Mouse (Mus musculus) splenic B cell, adult 2 months (primary cell): ENCODE data around the gene Rad23a.
"Not testable (repeated sequence)": the region's sequence is repeated elsewhere in the genome, so short reads cannot be mapped to it uniquely, and the experiment has no call there.

Experiments
- DNase-seq: peaks from one replicate; pipeline ENCODE4 v3.0.0-alpha.2; 2011; ENCODE audit warnings: low read depth, low spot score
- H3K27me3 ChIP-seq: 2 replicates; pipeline ENCODE4 v1.6.1; 2012; ENCODE audit warnings: mild to moderate bottlenecking, low read length, moderate library complexity, mixed read lengths; ENCODE audit not compliant: control insufficient read depth, poor library complexity, insufficient read depth, severe bottlenecking
- H3K36me3 ChIP-seq: 2 replicates; pipeline ENCODE4 v1.6.1; 2012; ENCODE audit warnings: mild to moderate bottlenecking, low read length, moderate library complexity, mixed read lengths; ENCODE audit not compliant: control insufficient read depth, poor library complexity, insufficient read depth, severe bottlenecking

The Rad23a gene

DNA sequence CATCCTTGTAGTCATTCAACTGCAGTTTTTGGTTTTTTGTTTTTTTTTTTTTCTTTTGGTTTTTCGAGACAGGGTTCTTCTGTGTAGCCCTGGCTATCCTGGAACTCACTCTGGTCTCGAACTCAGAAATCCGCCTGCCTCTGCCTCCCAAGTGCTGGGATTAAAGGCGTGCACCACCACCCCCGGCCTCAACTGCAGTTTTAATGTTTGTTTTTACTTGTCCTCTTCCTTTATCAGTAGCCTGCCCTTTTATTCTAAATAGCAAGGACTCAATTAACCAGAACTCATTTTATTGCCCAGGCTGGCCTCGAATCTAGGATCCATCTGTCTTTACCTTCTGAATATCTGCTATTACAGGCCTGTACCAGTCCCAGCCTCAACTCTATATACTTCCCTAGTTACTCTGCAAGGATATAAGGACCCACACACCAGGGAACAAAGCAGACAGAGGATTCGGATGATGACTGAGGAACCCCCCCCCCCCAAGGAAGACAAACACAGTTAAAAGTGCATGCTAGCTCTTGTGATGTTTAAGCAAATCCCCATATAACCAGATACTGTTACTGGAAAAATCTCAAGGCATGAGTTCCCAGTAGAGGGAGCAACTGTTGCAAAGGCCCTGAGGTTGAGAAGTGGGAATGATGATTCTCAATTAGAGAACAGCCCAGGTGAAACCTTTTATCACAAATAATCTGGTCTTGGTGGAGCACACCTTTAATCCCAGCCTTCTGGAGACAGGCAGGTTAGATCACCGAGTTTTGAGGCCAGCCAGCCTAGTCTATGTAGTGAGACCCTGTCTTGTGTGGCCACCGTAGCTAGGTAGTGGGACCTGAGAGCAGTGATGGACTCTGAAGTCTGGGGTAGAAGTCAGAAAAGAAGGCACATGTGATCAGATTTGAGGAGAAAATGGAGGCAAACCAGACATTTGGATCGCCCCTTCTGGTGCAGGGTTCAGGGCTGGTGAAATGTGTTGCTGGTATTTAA is 7.4 kb downstream of the Rad23a start:
- peaks cover 13% of the 10 kb centered on the region for H3K36me3 ChIP-seq
- no peak for DNase-seq
- no peaks in the 10 kb centered on the region for H3K27me3 ChIP-seq

DNA sequence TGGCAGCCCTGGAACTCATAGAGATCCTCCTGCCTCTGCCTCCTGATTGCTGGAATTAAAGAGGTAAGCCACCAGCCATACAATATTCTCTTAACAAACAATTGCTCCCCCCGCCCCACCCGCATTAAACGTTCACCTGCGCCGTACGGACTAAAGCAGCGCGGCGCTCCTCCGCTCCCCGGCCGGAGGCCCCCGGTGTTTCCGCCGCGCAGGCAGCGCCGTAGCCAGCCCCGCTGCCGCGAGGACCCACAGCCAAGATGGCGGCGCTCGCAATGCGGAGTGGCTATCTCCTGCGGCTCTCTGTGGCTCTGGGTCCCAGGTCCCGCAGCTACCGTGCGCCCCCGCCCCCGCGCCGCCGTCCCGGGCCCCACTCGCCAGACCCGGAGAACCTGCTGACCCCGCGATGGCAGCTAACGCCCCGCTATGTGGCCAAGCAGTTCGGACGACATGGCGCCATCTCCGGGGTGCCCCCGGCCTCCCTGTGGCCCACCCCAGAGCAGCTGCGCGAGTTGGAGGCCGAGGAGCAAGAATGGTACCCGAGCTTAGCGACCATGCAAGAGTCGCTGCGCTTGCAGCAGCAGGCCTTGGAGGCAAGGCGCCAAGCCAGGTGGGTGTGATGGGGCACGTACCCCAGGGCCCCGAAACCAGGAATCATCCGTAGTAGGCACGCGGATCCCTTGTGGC is 8.3 kb downstream of the Rad23a start:
- H3K36me3 ChIP-seq: peaks cover 8% of the 10 kb centered on the region
- peak; percentile 86 for DNase-seq
- H3K27me3 ChIP-seq: no peaks in the 10 kb centered on the region; the same call in 1 of the 2 replicates

DNA sequence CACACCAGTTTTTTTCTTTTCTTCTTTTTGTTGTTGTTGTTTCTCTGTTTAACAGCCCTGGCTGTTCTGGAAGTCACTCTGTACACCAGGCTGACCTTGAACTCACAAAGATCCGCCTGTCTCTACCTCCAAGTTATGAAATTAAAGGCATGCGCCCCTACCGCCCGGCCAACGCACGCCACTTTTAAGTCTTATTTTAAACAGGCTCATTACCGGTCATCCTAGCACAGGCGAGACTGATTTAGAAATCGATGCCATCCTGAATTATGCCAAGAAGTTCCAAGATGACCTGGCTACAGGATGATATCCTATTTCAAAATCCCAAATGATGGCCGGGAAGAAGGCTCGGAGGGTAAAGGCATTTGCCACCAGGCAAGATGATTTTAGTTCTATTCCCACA is 9.0 kb downstream of the Rad23a start, which contains the start of gene Gadd45gip1:
TSS of gene Gadd45gip1 (plus strand) at position 33 of the 400 bp plus-strand sequence.
- Histone ChIP-seq H3K36me3 (peaks cover 8% of the 10 kb centered on the region), H3K27me3 (no peaks in the 10 kb centered on the region; the same call in 1 of the 2 replicates)
- DNase-seq: peak; percentile 81

DNA sequence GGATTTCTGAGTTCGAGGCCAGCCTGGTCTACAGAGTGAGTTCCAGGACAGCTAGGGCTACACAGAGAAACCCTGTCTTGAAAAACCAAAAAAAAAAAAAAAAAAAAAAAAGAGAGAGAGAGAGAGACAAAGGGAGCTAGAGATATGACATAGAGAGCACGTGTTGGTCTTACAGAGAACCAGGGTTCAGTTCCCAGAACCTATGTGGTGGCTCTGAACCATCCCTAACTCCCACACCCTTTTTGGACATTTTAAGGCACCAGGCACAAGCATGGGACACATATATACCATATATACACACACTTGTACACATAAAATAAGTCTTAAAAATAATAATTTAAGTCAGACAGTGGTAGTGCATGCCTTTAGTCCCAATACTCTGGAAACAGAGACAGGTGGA is 13.9 kb downstream of the Rad23a start:
- DNase-seq, H3K36me3 ChIP-seq, H3K27me3 ChIP-seq: not testable (repeated sequence)

DNA sequence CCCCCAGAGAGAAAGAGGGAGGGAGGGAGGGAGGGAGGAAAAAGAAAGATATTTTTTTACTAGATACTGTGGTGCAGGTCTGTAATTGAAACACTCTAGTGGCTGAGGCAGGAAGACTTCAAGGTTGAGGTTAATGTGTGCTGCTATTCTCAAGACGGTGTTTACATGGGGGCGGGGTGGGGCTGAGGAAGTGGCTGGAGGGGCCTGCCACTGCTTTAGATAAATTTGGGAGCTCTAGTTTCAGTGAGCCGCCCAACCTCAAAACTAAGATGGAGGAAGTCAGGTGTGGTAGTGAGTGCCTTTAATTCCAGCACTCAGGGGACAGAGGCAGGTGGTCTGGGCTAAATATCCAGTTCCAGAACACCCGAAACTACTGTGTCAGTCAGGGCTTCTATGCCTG is 14.8 kb downstream of the Rad23a start:
- DNase-seq: peak; percentile 31
- Histone ChIP-seq H3K36me3 (no peaks in the 10 kb centered on the region), H3K27me3 (no peaks in the 10 kb centered on the region; the same call in 1 of the 2 replicates)

DNA sequence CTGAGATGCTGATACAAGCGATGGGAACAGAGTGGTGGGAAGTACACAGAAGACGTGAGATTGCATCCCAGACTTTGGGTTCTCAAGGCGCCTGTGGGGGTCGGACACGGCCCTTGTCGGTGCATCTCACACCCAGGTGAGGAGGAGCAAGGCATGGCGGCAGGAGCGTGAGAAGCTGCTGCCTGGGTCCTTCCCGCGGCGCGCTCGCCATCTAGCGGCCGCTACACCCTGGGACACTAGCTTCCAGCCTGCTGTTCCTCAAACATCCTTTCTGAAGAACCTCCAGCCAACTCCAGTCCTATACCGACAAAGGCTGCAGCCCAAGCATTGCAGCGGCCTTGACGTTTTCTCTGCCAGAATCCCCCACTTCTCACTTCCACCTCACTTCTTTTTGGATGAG is 16.8 kb downstream of the Rad23a start:
- DNase-seq: peak; percentile 83
- Histone ChIP-seq H3K36me3 (no peaks in the 10 kb centered on the region), H3K27me3 (no peaks in the 10 kb centered on the region; the same call in 1 of the 2 replicates)

DNA sequence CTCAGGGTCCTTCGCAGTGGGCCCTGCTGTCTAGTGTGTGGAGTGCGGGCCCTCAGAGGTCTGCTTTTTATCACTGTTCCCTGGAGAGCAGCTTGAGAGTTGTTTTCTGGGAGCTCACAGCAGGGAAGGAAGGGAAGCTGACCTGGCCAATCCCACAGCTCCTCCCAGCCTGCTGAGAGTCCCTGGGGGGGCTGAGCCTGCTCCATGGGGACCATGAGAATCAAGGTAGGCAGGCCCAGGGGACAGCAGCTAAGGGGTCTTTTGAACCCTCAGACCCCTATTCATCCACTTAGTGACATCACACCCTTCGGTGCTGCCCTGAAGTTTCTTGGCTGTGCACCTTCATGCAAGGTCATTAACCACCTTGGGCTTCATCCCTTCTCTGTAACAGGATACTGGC is 17.7 kb downstream of the Rad23a start, which contains the start of gene Dand5:
TSS of gene Dand5 (minus strand) at position 101 of the 400 bp plus-strand sequence.
- Histone ChIP-seq H3K36me3 (no peaks in the 10 kb centered on the region), H3K27me3 (no peaks in the 10 kb centered on the region; the same call in 1 of the 2 replicates)
- no peak for DNase-seq

DNA sequence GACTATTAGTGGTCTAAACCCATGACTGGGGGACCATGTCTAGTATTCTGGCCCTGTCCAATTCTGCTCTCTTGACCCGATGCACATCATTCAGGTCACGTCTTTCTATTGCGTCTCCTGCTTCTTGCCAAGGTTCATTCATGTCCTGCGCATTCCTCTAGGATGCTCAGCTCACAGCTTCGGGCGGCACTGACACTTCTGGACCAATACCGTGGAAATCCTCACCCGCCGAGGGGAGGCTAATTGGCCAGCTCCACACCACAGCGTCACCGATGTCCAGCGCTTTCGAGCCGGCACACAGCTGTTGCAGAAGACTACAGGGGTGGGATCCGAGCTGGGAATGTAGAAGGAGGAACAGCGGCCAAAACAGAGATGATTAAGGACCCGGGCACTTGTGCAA is 24.3 kb downstream of the Rad23a start:
- H3K36me3 ChIP-seq: no peaks in the 10 kb centered on the region
- no peaks in the 10 kb centered on the region for H3K27me3 ChIP-seq
- no peak for DNase-seq

DNA sequence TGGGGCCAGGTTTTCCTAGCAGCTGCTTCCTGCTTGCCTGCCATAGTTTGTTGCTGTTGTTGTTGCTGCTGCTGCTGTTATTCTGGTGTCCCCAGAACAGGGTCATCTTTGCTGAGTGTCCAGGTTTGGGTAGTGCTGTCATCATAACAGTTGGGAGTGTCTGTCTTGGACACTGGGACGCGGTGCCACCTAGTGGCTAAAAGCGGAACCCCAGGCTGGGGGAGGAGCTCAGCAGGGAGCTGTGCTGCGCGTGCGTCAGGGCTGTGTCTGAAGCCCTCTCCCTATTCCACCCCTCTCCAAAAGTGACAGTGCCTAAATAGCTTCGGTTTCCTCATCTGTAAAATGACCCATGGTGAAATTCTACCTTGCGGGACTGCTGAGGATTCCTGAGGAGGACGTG is 24.9 kb downstream of the Rad23a start:
- H3K36me3 ChIP-seq: no peaks in the 10 kb centered on the region
- peak; percentile 92 for DNase-seq
- no peaks in the 10 kb centered on the region for H3K27me3 ChIP-seq

DNA sequence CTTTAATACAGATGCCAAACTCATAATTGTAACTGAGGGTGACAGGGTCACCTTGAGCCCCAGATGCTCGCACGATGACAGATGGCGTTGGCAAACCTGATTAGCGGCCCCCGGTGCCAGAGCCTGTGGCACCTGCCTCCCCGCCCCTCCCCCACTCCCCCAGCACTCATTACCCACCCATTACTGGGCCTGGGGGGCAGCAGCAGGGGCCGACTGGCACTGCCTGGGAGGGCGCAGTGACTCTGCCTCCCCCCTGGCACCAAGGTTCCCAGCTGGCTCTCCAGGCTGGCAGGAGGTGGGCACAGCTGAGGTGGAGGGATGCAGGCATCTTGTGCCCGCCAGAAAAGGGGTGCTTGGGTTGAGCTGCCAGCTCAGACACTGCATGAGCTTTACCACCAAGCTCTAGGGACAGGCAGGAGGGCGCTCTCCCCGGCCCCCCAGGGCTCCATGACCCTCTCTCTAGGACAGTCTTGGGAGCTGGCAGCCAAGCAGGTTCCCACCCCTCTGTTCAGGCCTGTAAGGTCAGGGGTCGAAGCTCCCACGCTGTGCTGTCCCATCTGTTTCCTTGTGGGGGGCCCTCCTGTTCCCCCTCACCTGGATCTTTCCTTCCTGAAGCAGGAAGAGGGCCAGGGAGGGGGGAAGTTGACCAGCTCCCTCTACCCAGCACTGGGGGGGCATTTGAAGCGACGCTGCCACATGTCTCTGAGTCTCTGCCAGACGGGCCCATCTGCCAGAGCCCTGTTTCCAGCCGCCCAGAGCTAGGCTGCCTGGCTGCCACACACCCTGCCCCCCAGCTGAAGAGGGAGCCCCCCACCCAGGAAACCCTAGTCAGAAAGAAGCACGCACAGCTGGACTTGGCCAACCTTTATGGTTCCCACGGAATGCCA is 25.7 kb downstream of the Rad23a start:
- DNase-seq: no peak
- Histone ChIP-seq H3K36me3 (no peaks in the 10 kb centered on the region), H3K27me3 (no peaks in the 10 kb centered on the region)

DNA sequence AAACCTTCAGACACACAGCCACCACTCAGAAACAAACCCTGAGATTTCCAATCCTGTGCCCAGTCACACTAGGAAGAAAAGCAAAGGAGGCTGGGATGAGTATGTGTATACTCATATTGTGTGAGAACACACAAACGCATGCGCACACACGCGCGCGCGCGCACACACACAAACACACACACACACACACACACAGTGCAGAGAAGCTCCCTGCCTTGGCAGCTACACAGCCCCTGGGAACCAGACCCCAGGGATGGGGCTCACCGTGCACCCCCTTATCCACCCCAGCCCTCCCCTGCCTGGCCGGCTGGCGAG is 26.3 kb downstream of the Rad23a start:
- Histone ChIP-seq H3K36me3 (no peaks in the 10 kb centered on the region), H3K27me3 (no peaks in the 10 kb centered on the region)
- DNase-seq: no peak

DNA sequence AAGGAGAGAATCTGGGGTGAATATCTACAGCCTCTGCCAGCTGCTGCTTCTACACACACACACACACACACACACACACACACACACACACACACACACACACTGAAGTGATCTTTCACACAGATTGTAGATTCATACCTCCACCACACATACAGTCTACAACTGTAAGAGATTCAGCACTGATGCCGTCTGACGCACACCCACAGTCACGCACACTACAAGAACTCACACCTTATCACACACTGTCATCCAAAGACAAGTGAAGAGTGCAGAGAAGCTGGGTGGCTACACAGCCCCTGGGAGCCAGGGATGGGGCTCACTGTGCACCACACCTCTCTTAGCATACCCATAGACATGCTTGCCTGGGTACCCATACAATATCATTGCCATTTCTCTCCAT is 26.6 kb downstream of the Rad23a start:
- Histone ChIP-seq H3K27me3 (no peaks in the 10 kb centered on the region), H3K36me3 (no peaks in the 10 kb centered on the region)
- DNase-seq: no peak

DNA sequence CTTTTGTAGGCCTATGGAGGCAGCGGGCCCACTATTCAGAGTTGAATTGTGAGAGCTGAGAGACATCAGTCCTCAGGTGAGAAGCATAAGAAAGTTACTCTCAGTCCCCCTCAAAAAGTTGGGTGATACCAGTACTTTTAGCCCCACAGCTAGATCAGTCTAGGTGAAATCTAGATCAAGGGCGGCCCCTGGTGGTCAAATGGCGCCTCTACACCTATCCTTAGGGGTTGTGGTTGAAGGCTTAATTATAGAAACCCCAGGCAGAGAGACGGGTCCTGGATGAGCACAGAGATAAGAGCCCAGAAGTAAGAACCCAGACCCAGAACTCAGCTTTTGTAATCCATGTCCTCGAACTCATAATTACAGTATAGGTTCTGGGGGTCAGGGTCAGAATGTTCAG is 27.4 kb downstream of the Rad23a start:
- no peaks in the 10 kb centered on the region for H3K27me3 ChIP-seq
- peak; percentile 88 for DNase-seq
- H3K36me3 ChIP-seq: no peaks in the 10 kb centered on the region

DNA sequence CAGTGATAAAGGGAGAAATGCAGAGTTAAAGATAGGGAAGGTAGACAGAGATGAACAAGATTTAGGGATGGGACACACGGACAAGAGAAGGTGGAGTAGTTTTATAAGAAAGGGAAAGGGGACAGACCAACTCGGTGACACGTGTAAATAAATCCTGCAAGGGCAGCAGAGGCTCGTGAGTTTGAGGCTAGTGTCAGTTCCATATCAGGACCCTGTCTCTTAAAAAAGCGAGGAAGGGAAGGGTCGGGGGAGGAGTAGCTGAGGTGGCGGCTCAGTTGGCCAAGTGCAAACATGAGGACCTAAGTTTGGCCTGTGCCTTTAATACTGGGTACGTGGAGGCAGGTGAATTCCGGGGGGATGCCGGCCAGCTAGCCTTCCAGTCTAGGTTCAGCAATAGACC is 29.2 kb downstream of the Rad23a start:
- no peaks in the 10 kb centered on the region for H3K27me3 ChIP-seq
- H3K36me3 ChIP-seq: no peaks in the 10 kb centered on the region
- DNase-seq: no peak
